Mouse (Mus musculus) CH12.LX (cell line): Measurements from ENCODE around the gene Gbgt1. TPM values are rescaled to one million over a fixed set of nuclear protein-coding genes. Genes with fewer than 3 reads are reported as not detected.

Experiments
- DNase-seq: peaks from one replicate; pipeline ENCODE4 v3.0.0-alpha.2; 2013; ENCODE audit errors: extremely low read depth
- H3K27ac ChIP-seq: 2 replicates; pipeline ENCODE4 v1.5.1; 2012; ENCODE audit warnings: low read depth, mild to moderate bottlenecking, control low read depth, moderate library complexity; ENCODE audit not compliant: insufficient read depth
- H3K27me3 ChIP-seq: replicated peaks from 2 replicates; pipeline ENCODE3; 2012; ENCODE audit warnings: inconsistent platforms
- H3K36me3 ChIP-seq, 2 experiments: replicated peaks in 1 of 2; 2 replicates each; pipeline versions ENCODE3 to v1.6.1; 2012; ENCODE audit warnings: inconsistent platforms in 1 of 2, low read length in 1 of 2, mild to moderate bottlenecking in 1 of 2, mixed read lengths in 1 of 2, moderate library complexity in 1 of 2; ENCODE audit not compliant: control insufficient read depth in 1 of 2, insufficient read depth in 1 of 2
- H3K4me1 ChIP-seq, 2 experiments: 2 replicates each; pipeline ENCODE4 v1.6.1; 2012; ENCODE audit warnings: inconsistent platforms in 1 of 2, moderate library complexity in 1 of 2; ENCODE audit not compliant: insufficient read depth in 2 of 2, control insufficient read depth in 1 of 2
- H3K4me2 ChIP-seq: 2 replicates; pipeline ENCODE4 v1.6.1; 2012; ENCODE audit warnings: low read depth, mild to moderate bottlenecking, control low read depth; ENCODE audit not compliant: poor library complexity, insufficient read depth, severe bottlenecking
- H3K4me3 ChIP-seq, 3 experiments: fragments of 150-350 bp in 1 of 3; sonication (generic) in 1 of 3; replicated peaks in 1 of 3; 2 replicates each; pipeline versions ENCODE3 to v1.5.1; 2011 to 2012; ENCODE audit warnings: low read depth in 2 of 3, low read length in 2 of 3, mild to moderate bottlenecking in 2 of 3, moderate library complexity in 2 of 3, control low read depth in 1 of 3, improper control_type of control experiment in 1 of 3, inconsistent platforms in 1 of 3, mixed read lengths in 1 of 3; ENCODE audit not compliant: poor library complexity in 1 of 3
- H3K79me2 ChIP-seq: replicated peaks from 2 replicates; pipeline ENCODE4 v1.6.1; 2012; ENCODE audit warnings: mild to moderate bottlenecking, moderate library complexity; ENCODE audit not compliant: control insufficient read depth, poor library complexity, insufficient read depth, severe bottlenecking; ENCODE audit errors: extremely low read depth
- H3K9ac ChIP-seq: 2 replicates; pipeline ENCODE4 v1.6.1; 2012; ENCODE audit warnings: low read depth, mild to moderate bottlenecking, control low read depth, moderate library complexity; ENCODE audit not compliant: insufficient read depth
- H3K9me3 ChIP-seq: replicated peaks from 2 replicates; pipeline ENCODE3; 2012; ENCODE audit warnings: low read length, inconsistent platforms, mixed read lengths
- ETS1 ChIP-seq: conservative IDR thresholded peaks from 2 replicates; pipeline ENCODE4 v1.6.1; 2012; ENCODE audit warnings: low read depth, mild to moderate bottlenecking, inconsistent platforms, low read length, improper control_type of control experiment, moderate library complexity
- GABPA ChIP-seq: IDR thresholded peaks from 2 replicates; pipeline ENCODE4 v1.6.1; 2012; ENCODE audit warnings: low read depth, low read length, improper control_type of control experiment, inconsistent platforms; ENCODE audit not compliant: insufficient replicate concordance
- IRF4 ChIP-seq: IDR thresholded peaks from 2 replicates; pipeline ENCODE4 v1.6.1; 2014; ENCODE audit warnings: low read depth, mild to moderate bottlenecking, inconsistent platforms, low read length, improper control_type of control experiment
- JUN ChIP-seq: IDR thresholded peaks from 2 replicates; pipeline ENCODE4 v1.6.1; 2011; ENCODE audit warnings: low read depth, mild to moderate bottlenecking, low read length, improper control_type of control experiment, moderate library complexity; ENCODE audit not compliant: insufficient read depth
- MAFK ChIP-seq: IDR thresholded peaks from 2 replicates; pipeline ENCODE4 v1.6.1; 2011; ENCODE audit warnings: low read length, improper control_type of control experiment; ENCODE audit not compliant: insufficient replicate concordance
- MEF2A ChIP-seq: IDR thresholded peaks from 2 replicates; pipeline ENCODE4 v1.6.1; 2014; ENCODE audit warnings: low read depth, mild to moderate bottlenecking, inconsistent platforms, low read length, improper control_type of control experiment, borderline replicate concordance
- NELFE ChIP-seq: IDR thresholded peaks from 2 replicates; pipeline ENCODE4 v1.6.1; 2011; ENCODE audit warnings: low read depth, low read length, improper control_type of control experiment
- PAX5 ChIP-seq: IDR thresholded peaks from 2 replicates; pipeline ENCODE4 v1.6.1; 2012; ENCODE audit warnings: low read length, inconsistent platforms, mixed read lengths
- POLR2AphosphoS2 ChIP-seq: IDR thresholded peaks from 2 replicates; pipeline ENCODE4 v1.6.1; 2011; ENCODE audit warnings: low read depth, low read length, improper control_type of control experiment
- RAD21 ChIP-seq: IDR thresholded peaks from 2 replicates; pipeline ENCODE4 v1.6.1; 2011; ENCODE audit warnings: low read depth, mild to moderate bottlenecking, low read length, improper control_type of control experiment, moderate library complexity
- RCOR1 ChIP-seq: conservative IDR thresholded peaks from 2 replicates; pipeline ENCODE4 v1.6.1; 2012; ENCODE audit warnings: low read depth, mild to moderate bottlenecking, inconsistent platforms, low read length, improper control_type of control experiment
- SIN3A ChIP-seq: IDR thresholded peaks from 2 replicates; pipeline ENCODE4 v1.6.1; 2012; ENCODE audit warnings: low read length, improper control_type of control experiment, inconsistent platforms
- TBP ChIP-seq: conservative IDR thresholded peaks from 2 replicates; pipeline ENCODE4 v1.6.1; 2011; ENCODE audit warnings: low read depth, low read length, improper control_type of control experiment
- TCF12 ChIP-seq: IDR thresholded peaks from 2 replicates; pipeline ENCODE4 v1.6.1; 2014; ENCODE audit warnings: low read depth, mild to moderate bottlenecking, inconsistent platforms, low read length, improper control_type of control experiment
- UBTF ChIP-seq: IDR thresholded peaks from 2 replicates; pipeline ENCODE4 v1.6.1; 2012; ENCODE audit warnings: low read depth, mild to moderate bottlenecking, inconsistent platforms, low read length, improper control_type of control experiment, moderate library complexity
- USF1 ChIP-seq: IDR thresholded peaks from 2 replicates; pipeline ENCODE4 v1.6.1; 2014; ENCODE audit warnings: low read depth, mild to moderate bottlenecking, inconsistent platforms, low read length, improper control_type of control experiment
- ZC3H11A ChIP-seq: IDR thresholded peaks from 2 replicates; pipeline ENCODE4 v1.6.1; 2012; ENCODE audit warnings: low read depth, mild to moderate bottlenecking, inconsistent platforms, low read length, improper control_type of control experiment
- ZNF384 ChIP-seq: IDR thresholded peaks from 2 replicates; pipeline ENCODE4 v1.6.1; 2012; ENCODE audit warnings: low read depth, low read length, improper control_type of control experiment, inconsistent platforms
- dilution Hi-C: fragments of 300-500 bp; cut with MboI; formaldehyde crosslinking; loops from 2 replicates; pipeline ENCODE4 v1.14.3; 2020; ENCODE audit warnings: low sequenced_read_pairs; ENCODE audit not compliant: extremely low pct_unique_long_range_greater_than_20kb, extremely low pct_ligation_motif_present
- in situ Hi-C: fragments of 300-500 bp; cut with MboI; formaldehyde crosslinking; loops from 3 replicates; pipeline ENCODE4 v1.14.3; 2019; ENCODE audit warnings: low sequenced_read_pairs, low pct_ligation_motif_present, low pct_unique_long_range_greater_than_20kb, mixed read lengths
- polyA plus RNA-seq: library from polyadenylated mRNA; unstranded; fragments of >175 nt; gene quantifications from 2 replicates; pipeline ENCODE4 v1.2.1, GENCODE M21; 2012; ENCODE audit warnings: low read depth; ENCODE audit not compliant: insufficient read length
- total RNA-seq, 2 experiments: library from RNA; depleted of rRNA; stranded (reverse); fragments of 300-350 nt in 1 of 2; fragments of >200 nt in 1 of 2; gene quantifications; 2 replicates each; pipeline ENCODE4 v1.2.3; 2012 to 2014

The Gbgt1 gene
- total and polyA plus RNA-seq, 3 experiments: not detected

DNA sequence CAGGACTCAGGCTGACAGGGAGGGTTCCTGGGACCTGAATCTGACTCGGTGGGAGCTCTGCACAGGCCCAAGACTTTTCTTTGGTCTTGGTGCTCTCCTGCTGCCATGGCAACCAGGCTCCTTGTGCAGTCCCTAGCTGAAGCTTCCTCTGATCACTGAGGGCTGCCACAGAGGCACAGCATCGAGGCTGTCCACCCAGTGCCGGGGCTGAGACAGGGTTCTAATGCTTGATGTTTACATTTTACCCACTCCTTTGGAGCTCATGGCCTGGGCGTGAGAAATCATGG is 40.9 kb downstream of the Gbgt1 start:
- DNase-seq: no peak
- TF ChIP-seq NELFE (no peak), POLR2AphosphoS2 (no peak), MEF2A (no peak), ETS1 (no peak), SIN3A (no peak), ZNF384 (no peak), ZC3H11A (no peak), MAFK (no peak), JUN (no peak), IRF4 (no peak), PAX5 (no peak), TCF12 (no peak), GABPA (no peak), RCOR1 (no peak), UBTF (no peak), TBP (no peak), RAD21 (no peak)
- TF ChIP-seq, all 38 proteins: peak for 0
- Histone ChIP-seq H3K9me3 (no peaks in the 10 kb centered on the region), H3K4me2 (no peak overlapping the region), H3K79me2 (no peaks in the 10 kb centered on the region), H3K36me3 (peaks cover 6 to 12% of the 10 kb centered on the region in 2 experiments), H3K4me1 (peaks cover 66 to 91% of the 10 kb centered on the region in 2 experiments), H3K27me3 (peaks cover 4% of the 10 kb centered on the region), H3K27ac (no peak overlapping the region), H3K9ac (no peak overlapping the region), H3K4me3 (no peak overlapping the region)
- dilution Hi-C loops: no loop called here
- in situ Hi-C loops: no loop called here

DNA sequence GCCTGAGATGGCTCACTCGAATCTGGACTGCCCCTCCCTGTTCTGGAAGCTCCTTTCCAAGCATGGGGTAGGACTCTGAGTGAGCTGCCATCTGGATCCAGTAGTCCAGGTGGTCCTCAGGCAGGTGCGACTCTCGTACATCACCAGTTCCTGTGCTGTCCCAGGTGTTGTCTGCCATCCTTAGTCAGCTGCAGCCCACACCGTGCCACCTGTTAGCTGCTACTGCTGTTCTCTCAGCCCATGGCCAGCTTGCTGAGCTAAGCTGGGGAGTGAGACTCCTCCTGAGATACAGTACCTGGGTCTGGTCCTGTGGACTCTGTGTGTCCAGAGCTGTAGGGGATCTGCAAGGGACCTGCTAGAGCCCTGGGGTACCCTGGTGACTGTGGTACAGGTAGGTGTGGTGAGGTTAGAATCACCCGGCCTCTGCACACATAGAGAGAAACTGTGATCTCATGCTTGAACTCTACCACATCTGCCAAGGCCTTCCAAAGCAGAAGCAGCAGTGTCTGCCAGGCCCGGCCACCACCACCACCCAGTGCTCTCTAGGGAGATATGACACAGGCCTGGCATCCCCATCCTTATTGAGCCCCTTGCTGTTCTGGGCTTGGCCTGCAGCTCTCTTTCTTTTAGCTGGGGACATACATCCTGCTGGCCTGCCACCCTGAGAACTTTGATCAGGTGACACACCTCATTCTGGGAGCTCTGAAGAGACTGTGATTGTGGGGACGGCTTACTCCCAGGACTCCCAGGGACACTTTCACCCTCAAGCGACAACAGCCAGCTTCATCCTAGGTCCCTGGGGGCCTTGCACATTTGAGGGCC is 41.5 kb downstream of the Gbgt1 start:
- TF ChIP-seq USF1 (no peak), TCF12 (peak; percentile 85)
- dilution Hi-C loops: no loop called here
- in situ Hi-C loops: no loop called here
- H3K79me2 ChIP-seq: no peaks in the 10 kb centered on the region
- peaks cover 63 to 89% of the 10 kb centered on the region in 2 experiments for H3K4me1 ChIP-seq
- no peak overlapping the region for H3K9ac ChIP-seq
- H3K9me3 ChIP-seq: no peaks in the 10 kb centered on the region
- H3K27ac ChIP-seq: 0 out of 2 replicates have a peak overlapping the region, but pooled peaks have one; percentile 13
- peaks cover 4% of the 10 kb centered on the region for H3K27me3 ChIP-seq
- peak; percentile 47 for DNase-seq
- no peak overlapping the region for H3K4me3 ChIP-seq
- H3K4me2 ChIP-seq: no peak overlapping the region
- H3K36me3 ChIP-seq: peaks cover 11 to 18% of the 10 kb centered on the region in 2 experiments
